Mouse (Mus musculus): ENCODE data around the gene Epb41l4b. TPM values are rescaled to one million over a fixed set of nuclear protein-coding genes. Genes with fewer than 3 reads are reported as not detected.

The Epb41l4b gene
- total RNA-seq (2021), result 10 to 100 TPM; 30.2 to 31.9 TPM

DNA sequence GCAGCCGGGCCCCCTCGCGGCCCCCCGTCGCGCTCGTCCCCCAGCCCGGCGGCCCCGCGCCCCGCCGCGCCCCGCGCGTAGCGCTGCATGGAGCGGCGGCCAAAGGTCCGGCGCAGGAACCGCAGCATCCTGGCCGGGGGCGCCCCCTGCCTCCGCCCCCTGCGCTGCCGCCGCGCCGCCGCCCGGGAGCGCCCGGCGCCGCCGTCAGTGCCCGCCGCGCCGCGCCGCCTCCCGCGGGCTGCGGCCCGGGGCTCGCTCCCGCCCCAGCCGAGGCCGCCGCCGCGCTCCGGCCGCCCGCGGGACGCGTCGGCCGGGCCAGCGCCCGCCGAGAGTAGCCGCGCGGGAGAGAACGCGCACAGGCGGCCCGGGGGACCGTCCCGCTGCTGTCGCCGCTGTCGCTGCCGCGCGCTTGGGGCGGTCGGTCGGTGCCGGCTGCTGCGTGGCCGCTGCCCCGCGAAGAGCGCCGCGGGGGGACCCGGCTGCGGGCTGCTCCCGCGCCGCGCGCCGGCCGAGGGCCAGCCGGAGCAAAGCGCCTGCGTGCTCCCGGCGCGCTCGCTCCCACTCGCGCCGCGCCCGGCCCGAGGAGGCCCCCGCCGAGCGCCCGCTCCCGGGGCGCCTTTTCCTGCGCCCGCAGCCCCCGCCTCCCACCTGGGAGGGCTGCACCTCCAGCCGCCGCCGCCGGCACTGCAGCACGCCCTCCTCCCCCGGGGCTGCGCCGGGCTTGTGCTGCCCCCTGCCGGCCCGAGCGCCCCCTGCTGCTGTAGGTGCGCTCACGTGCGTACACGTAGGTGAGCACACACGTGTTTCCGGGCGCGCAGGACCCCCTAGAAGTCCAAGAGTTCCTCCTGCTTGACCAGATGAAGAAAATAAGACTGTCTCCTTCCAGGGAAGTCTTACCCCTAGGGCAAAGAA lies at the start of gene Epb41l4b:
Gene Epb41l4b (minus strand): TSS at position 412 of the 912 bp plus-strand sequence.
- peak; percentile 81 to 86 for DNase-seq (ENCODE audit: low spot score in 2 of 2)
- intact Hi-C loops (cut with DNase I), result loop anchor here (2.0 to 5.0 kb wide), 2 partner anchors 78 to 126 kb away; no protein-coding TSS in a partner anchor

GRCm38 (mm10) chr4:57191543-57192283 lies 48.5 kb upstream of the Epb41l4b start:
- intact Hi-C loops (cut with DNase I), result no loop called here
- peak in 1 of 2 experiments; percentile 19 for DNase-seq (ENCODE audit: low spot score in 2 of 2)

- intact Hi-C loops (cut with DNase I), result no loop called here
- DNase-seq (ENCODE audit: low spot score in 2 of 2), result no peak
These were observed 46.6 kb upstream of the Epb41l4b start for GRCm38 (mm10) chr4:57189881-57190280.

GRCm38 (mm10) chr4:57186035-57186434 lies 42.8 kb upstream of the Epb41l4b start:
- no peak for DNase-seq (ENCODE audit: low spot score in 2 of 2)
- intact Hi-C loops (cut with DNase I), result no loop called here

DNA sequence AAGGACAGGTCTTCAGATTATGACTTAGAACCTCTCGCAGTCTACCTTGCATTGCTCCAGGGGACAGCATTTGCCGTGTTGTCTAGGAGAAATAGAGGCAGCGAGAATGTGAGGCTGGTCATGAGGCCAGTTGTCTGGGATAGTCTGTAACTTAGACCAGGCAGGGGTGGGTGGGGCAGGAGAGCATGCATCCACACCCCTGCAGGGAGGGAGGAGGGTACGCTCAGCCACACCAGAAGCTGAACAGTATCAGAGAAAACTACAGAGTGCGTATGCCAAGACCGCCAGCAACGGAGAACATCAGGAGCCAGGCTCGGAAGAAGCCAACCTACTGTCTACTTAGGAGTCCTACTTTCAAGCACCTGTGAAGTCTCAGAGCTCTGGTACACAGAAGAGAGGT lies 42.2 kb upstream of the Epb41l4b start:
- intact Hi-C loops (cut with DNase I), result no loop called here
- no peak for DNase-seq (ENCODE audit: low spot score in 2 of 2)

GRCm38 (mm10) chr4:57183493-57183892 lies 40.3 kb upstream of the Epb41l4b start:
- intact Hi-C loops (cut with DNase I), result no loop called here
- no peak for DNase-seq (ENCODE audit: low spot score in 2 of 2)

- intact Hi-C loops (cut with DNase I), result no loop called here
- DNase-seq (ENCODE audit: low spot score in 2 of 2), result no peak
These were observed 38.3 kb upstream of the Epb41l4b start for GRCm38 (mm10) chr4:57181538-57181937.

- no peak for DNase-seq (ENCODE audit: low spot score in 2 of 2)
- intact Hi-C loops (cut with DNase I), result no loop called here
These were observed 35.6 kb upstream of the Epb41l4b start for GRCm38 (mm10) chr4:57178881-57179280.

GRCm38 (mm10) chr4:57175329-57175728 lies 32.1 kb upstream of the Epb41l4b start:
- intact Hi-C loops (cut with DNase I), result no loop called here
- no peak for DNase-seq (ENCODE audit: low spot score in 2 of 2)

DNA sequence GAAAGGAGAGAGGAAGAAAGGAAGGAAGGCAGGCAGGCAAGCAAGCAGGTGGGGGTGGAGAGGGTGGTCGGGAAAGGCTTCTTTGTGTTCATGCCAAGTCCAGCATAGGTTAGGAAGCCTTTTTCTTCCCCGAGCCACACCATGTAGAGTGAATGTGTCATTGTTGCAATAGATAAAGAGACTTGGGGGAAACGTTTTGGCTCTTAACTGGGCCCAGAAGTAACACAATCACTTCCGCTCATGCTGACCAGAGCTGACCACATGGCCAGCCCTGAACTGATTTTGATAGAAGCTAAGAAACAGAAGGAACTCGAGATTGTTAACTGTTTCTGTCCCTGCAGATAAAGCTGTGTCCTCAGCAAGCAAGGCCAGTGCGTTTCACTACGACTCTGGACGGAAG lies 29.6 kb upstream of the Epb41l4b start:
- intact Hi-C loops (cut with DNase I), result no loop called here
- DNase-seq (ENCODE audit: low spot score in 2 of 2), result no peak

DNA sequence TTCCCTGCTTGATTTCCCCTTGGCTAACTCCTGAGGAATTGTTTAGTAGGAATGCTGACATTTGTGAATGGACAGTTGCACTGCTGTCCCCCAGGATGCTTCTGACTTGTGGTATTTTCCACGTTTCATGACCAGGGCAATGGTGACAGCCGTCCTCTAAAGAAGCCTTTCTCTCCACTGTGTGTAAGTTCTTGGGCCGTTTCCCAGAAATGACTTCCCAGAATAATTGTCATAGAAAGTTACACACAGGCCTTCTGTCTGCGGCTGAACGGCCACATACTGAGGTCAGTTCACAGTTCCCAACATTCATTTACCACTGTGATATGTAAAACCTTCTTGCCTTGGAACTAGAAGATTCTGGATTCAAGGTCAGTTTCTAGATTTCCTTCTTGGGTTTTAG lies 28.6 kb upstream of the Epb41l4b start:
- intact Hi-C loops (cut with DNase I), result no loop called here
- DNase-seq (ENCODE audit: low spot score in 2 of 2), result peak in 1 of 2 experiments; percentile 31

DNA sequence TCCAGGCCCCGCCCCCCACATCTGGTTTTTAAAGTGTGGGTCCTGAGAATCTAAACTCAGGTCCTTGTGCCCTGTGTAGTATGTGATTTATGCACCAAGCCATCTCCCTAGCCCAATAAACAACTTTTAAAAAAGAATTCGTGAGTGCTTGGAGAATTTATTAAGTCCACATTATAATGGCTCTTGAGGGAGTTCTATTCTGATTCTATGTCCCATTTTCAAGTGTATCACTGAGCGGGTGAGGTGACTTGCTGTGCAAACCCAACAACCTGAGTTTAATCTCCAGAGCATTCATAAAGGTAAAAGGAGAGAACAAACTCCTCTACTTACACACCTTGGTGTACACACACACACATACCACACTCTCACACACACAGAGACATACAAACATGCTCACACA lies 25.4 kb upstream of the Epb41l4b start:
- DNase-seq (ENCODE audit: low spot score in 2 of 2), result no peak
- intact Hi-C loops (cut with DNase I), result no loop called here

- intact Hi-C loops (cut with DNase I), result no loop called here
- DNase-seq (ENCODE audit: low spot score in 2 of 2), result no peak
These were observed 25.0 kb upstream of the Epb41l4b start for GRCm38 (mm10) chr4:57168277-57168676.

- no peak for DNase-seq (ENCODE audit: low spot score in 2 of 2)
- intact Hi-C loops (cut with DNase I), result no loop called here
These were observed 24.0 kb upstream of the Epb41l4b start for GRCm38 (mm10) chr4:57166922-57167870.

DNA sequence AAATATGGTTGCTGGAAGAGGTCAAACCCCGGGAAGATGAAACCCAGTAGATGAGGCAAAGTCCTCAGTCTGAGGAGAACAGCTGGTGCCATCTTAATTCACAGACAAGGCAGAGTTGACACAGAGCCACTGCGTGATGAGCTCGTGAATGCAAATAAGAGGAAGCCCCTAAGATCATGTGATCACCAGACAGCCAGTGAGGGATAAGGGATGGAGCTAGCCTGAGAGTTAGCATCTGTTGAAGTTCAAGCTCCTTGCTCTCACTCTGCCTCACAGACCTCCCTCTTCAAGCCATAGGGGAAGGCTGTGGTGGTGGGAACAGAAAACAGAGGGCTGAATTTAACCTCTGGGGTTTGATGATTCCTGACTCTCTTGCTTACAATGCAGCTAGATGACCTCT lies 22.4 kb upstream of the Epb41l4b start:
- intact Hi-C loops (cut with DNase I), result no loop called here
- no peak for DNase-seq (ENCODE audit: low spot score in 2 of 2)

DNA sequence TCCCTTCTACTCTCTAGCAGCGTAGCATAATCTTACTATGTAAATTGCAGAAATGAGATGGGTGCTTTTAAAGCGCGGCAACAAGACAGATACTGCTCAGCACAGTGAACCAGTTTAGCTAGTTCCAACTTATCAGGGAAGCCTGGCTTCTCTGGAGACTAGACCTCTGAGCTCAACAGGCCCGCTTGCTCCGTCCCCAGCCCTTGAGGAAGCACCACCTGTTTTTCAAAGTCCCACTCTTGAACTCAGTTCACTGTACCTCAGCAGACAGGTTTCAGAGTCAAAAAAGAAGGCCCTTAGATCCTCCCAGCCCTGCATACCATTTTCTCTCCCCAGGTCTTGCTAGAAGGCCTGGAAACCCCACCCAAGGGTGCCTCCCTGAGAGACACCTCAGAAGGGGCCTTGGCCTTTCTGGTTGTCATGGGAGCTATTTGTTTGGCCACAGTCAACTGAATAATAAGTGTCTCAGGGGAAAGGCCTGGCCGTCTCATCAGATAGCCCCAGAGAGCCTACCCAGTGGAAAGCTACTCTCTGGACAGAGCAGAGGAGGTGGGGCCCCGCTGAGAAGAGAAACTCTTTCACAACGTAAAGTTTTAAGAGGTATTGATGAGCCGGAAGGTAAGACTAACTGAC lies 21.5 kb upstream of the Epb41l4b start:
- intact Hi-C loops (cut with DNase I), result no loop called here

GRCm38 (mm10) chr4:57162789-57163722 lies 19.8 kb upstream of the Epb41l4b start:
- intact Hi-C loops (cut with DNase I), result no loop called here

More for the DNA sequence above, 21.5 kb upstream of the Epb41l4b start:
- no peak for DNase-seq (ENCODE audit: low spot score in 2 of 2)

DNA sequence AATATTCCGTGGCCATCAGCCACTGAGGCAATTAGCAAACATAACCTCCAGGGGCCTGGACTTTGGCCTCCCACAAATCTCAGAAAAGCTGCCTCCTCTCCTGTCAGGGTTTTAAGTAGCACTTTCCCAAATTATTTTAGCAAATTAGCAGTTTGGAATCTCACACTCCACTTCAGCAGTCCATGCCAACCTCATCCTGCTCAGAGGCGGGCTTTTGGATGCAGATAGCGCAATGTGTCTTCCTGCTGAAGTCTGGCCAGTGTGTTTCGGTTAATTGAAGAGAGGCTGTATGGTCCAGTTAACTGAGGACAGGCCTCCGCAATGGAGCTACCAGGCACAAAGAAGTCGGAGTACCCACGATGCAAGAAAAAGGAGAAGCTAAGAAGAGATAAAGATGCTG lies 17.3 kb upstream of the Epb41l4b start:
- peak in 1 of 2 experiments; percentile 9 for DNase-seq (ENCODE audit: low spot score in 2 of 2)
- intact Hi-C loops (cut with DNase I), result no loop called here

More at GRCm38 (mm10) chr4:57162789-57163722, 19.8 kb upstream of the Epb41l4b start:
- peak in 1 of 2 experiments; percentile 12 for DNase-seq (ENCODE audit: low spot score in 2 of 2)

All from left cerebral cortex, postnatal 25 days (tissue).